Mouse (Mus musculus) mouse trophoblast stem cell (cell line): ENCODE results near the gene Naip6.
"Not testable (repeated sequence)": the region's sequence is repeated elsewhere in the genome, so short reads cannot be mapped to it uniquely, and the experiment has no call there.

Experiments
- in situ Hi-C, 2 experiments: fragments of 300-500 bp; cut with MseI, MboI; formaldehyde crosslinking; loops; 2 replicates in 1 of 2; 3 replicates in 1 of 2; pipeline ENCODE4 v1.15.1; 2025

The Naip6 gene

GRCm38 (mm10) chr13:100317256-100317893 lies at the start of gene Naip6:
Gene Naip6 (minus strand): TSS chr13:100317674.
- in situ Hi-C loops = not testable (repeated sequence)

DNA sequence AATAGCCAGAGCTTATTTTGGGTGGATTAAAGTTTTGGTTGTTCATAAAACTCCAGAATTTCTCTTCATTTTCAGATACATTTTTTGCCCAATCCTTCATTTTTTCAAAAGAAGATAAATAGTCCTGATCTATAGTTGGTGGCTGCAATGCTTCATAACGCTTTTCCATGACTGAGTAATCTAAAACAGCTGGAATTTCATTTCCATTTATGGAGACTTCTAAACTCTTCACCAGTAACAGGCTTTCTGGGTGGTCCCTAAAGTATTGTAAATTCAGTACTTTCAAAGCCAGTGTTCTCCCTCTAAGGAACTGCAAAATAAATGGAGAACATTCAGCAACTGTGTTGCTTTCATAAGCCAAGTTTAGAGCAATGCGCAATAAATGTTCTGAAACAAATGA lies 34.8 kb upstream of the Naip6 start:
- in situ Hi-C loops = not testable (repeated sequence)

DNA sequence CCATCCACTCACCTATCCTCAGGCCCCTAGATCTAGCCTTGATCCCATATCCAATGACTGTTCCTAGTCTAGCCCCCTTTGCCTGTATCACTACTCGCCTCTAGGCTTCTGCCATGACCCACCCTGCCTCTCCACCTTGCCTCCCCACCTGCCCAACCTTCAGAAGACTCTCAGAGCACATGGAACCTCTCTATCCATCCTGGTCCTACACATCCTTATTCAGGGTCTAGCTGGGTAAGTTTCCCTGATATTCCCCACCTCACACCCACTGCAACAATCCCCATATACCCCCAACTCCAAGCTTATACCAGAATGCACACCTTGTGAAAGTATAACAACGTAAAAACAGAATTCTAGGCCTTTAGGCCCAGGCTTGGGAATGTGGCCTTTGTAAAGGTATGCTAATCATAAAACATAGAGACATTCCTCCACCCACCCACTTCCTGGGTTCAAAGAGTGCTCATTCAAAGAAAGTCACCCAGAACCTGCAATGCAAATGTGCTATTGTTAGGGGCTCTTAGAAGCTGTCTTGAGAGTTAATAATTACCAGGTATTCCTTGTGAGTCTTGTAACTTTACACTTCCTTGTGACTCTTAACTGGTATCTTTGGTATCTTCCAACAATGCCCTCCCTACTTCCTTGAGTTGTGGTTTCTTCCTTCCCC lies 32.2 kb upstream of the Naip6 start:
- in situ Hi-C loops = not testable (repeated sequence)

DNA sequence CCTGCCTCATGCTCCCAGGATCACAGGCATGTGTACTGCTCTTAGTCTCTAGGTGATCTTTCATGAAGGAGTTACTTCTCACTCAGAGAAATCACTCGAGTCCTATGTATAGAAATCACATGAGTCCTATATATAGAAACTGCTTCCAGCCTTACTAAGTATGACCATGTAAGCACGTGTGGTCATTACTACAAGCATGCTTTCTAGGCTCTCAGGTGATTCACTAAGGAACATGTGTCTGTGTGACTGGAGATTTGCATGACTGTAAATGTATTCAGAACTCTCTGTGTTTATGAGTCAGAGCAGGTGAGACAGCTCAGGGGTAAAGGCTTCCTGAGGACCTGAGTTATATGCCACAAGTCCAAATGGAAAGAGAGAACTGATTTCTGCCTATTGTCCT lies 24.3 kb upstream of the Naip6 start:
- in situ Hi-C loops = no loop called here

GRCm38 (mm10) chr13:100331728-100332127 lies 14.3 kb upstream of the Naip6 start:
- in situ Hi-C loops = not testable (repeated sequence)

DNA sequence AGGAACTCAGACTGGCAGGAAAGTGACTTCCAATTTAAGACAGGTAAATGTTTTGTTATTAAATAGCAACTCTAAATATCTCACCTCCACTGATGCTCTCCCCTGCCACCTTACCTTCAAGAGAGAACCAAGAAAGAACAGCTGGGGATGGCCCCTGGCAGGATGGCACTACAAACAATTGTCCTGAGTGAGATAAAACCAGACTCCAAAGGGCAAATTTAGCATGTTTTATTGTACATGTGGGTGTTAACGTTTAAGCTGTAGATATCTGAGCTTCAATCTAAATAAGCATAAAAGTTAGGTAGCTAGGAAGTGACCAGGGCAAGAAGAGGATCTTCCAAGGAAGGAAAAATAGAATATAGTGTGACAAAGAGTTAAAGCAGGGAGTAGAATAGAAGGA lies 11.4 kb upstream of the Naip6 start:
- in situ Hi-C loops = not testable (repeated sequence)

DNA sequence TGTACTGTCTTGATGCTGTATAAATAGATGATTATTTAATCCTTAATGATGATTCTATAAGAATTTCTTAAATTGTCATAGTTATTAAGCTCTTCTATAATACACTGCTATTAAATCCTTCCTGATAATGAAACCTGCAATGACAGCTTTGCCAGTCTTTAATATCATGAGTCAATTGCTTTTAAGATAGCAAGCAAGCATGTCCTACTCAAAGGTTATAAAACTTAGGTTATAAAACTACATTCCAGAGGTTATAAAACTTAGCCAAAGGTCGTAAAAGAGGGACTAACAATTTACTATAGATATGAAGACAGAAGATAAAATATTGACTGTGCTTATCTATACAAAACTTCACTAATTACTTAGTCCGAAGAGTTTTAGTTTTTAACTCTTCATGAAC lies 10.6 kb upstream of the Naip6 start:
- in situ Hi-C loops = not testable (repeated sequence)

GRCm38 (mm10) chr13:100322266-100322837 lies 4.9 kb upstream of the Naip6 start:
- in situ Hi-C loops = not testable (repeated sequence)

DNA sequence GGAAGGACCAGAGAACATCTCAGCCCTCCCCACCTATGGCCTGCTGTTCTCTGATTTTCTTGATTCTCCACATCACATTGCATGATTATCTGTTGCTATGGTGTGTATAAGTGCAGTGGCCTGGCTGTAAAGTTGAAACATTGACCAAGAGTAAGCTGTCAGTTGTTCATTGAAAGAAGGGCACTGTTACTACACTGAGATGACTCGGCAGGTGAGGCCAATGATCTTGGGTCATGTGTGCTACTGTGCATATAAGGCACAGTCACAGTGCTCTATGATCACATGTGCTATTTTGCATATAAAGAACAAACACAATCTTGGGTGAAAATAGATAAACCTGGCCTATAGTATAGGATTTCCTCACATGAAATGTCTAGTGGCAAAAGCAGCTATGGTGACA lies 32.9 kb downstream of the Naip6 start:
- in situ Hi-C loops = no loop called here

- in situ Hi-C loops = not testable (repeated sequence)
These were observed 45.9 kb downstream of the Naip6 start for GRCm38 (mm10) chr13:100271474-100272132.

DNA sequence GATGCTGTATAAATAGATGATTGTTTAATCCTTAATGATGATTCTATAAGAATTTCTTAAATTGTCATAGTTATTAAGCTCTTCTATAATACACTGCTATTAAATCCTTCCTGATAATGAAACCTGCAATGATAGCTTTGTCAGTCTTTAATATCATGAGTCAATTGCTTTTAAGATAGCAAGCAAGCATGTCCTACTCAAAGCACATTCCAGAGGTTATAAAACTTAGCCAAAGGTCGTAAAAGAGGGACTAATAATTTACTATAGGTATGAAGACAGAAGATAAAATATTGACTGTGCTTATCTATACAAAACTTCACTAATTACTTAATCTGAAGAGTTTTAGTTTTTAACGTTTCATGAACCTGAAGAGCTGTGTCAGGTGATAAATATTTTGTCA lies 60.5 kb downstream of the Naip6 start:
- in situ Hi-C loops = not testable (repeated sequence)

DNA sequence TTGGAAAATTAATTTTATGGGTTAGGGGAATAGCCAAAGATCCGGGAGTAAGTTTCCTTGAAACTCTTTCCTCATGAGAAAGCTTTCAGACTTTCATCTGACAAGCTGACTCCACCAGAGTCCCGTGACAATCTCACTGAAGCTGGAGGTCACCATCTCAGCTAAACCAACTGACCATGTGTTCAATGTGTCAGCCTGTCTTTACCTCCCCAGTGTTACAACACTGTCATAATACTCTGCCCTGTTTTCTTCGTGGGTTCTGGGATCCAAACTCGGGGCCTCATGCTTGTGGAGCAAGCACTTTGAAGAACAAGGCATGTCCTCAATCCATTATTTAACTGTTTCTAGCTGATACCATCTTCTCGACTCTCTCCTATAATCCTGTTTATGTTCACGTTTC lies 61.5 kb downstream of the Naip6 start:
- in situ Hi-C loops = not testable (repeated sequence)

- in situ Hi-C loops = not testable (repeated sequence)
These were observed 65.6 kb downstream of the Naip6 start for GRCm38 (mm10) chr13:100251897-100252296.

DNA sequence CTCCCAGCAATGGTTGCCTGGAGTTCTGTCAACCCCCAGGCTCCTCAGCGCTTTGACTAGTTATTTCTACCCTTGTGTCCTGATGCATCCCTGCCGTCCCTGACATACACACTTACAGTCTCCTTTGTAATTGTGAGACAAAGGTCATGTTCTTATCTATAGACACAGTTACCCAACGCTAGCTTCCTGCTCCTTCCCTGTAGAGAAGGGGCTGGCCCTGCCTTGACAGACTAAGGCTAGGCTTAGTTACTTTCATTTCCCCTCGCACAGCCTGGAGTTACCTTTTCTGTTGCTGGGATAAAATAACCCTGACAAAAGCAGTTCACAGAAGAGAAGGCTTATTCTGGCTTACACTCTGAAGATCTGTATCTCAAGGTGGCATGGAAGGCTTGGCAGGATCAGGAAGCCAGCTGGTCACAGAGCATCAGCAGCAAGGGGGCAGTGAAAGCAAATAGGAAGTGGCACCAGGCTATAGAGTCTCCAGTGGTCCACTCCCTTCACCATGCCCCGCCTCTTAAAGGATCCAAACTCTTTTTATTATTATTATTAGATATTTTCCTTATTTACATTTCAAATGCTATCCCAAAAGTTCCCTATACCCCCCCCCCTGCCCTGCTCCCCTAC lies 70.5 kb downstream of the Naip6 start:
- in situ Hi-C loops = not testable (repeated sequence)

GRCm38 (mm10) chr13:100246223-100246622 lies 71.3 kb downstream of the Naip6 start, which contains the start of gene Naip5:
Gene Naip5 (minus strand): TSS chr13:100246323.
- in situ Hi-C loops = not testable (repeated sequence)

GRCm38 (mm10) chr13:100243702-100244101 lies 73.8 kb downstream of the Naip6 start:
- in situ Hi-C loops = no loop called here
